Mouse (Mus musculus): ENCODE measurements around the gene Syt10. TPM values are rescaled to one million over a fixed set of nuclear protein-coding genes. Genes with fewer than 3 reads are reported as not detected.
"Not testable (repeated sequence)": the region's sequence is repeated elsewhere in the genome, so short reads cannot be mapped to it uniquely, and the experiment has no call there.

Syt10 gene
- not detected for total RNA-seq (2021)
- long read RNA-seq, experiment 1: 0 reads
- long read RNA-seq, experiment 2: 0 reads

DNA sequence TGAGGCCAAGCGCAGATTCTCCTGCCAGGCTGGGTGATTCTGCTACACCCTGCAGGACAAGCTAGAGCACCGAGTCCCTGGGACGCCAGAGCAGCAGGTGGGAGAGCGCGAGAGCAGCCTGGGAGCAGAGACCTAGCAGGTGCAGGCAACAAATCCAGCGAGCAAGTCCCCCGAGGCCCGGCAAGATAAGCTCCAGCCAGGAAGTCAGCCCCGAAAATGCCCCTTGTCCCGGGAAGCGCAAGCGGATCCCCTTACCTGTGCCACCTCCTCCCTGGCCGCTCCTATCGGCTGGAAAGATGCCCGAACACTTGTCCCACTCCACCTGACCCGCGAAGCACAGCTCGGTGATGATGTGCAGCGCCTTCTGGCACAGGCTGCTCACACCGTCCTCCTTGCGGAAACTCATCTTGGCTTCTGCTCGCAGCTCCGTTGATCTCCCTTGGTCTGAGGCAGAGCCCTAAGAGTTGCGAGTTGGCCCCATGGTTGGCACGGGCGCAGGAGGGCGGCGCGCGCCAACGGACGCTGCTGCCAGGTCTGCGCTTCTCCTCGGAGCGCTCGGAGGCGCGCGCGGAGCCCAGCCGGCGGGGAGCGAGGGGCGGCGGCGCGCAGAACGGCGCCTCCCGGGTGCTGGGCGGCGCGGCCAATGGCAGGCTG, at the start of gene Syt10:
Syt10 (minus strand) TSS at position 497 of the 654 bp plus-strand sequence.
- intact Hi-C loops (cut with DNase I): no loop called here
- peak; percentile 47 to 53 for DNase-seq

DNA sequence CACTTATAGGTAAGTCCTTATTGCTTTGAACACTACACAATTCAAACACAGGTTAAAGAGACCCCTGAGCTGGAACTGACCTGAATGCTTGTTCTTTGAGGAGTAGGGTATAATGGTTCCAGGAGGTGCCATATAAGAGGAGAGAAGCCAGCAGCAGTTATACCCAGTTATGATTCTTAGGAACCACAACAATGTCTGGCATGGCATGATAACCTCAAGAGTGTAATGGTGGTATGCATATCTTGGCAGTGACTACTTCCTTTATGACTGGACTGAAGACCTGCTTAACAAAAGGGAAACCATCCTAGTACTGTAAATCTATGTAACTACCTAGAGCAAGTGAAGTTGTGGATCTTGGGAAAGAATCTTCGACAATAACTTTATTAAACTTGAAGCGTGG, 42.1 kb upstream of the Syt10 start:
- no peak for DNase-seq
- intact Hi-C loops (cut with DNase I): no loop called here

DNA sequence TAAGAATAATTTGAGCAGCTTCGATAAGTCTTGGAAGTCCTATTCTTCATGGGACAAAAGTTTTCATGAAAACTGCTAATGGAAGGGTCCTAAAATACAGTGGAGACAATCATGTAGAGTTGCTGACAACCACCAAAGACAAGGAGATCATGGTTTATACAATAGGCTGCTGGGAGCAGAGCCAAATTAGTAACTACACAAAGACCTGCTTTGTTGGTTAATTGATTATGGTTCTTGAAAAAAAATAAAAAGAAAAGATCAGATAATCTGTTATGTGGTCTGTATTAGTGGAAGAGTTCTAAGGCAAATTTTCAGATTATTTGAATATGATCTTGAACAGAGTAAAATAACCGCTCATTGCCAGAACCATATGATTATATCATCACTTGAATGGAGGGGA, 37.3 kb upstream of the Syt10 start:
- no peak for DNase-seq
- intact Hi-C loops (cut with DNase I): no loop called here

DNA sequence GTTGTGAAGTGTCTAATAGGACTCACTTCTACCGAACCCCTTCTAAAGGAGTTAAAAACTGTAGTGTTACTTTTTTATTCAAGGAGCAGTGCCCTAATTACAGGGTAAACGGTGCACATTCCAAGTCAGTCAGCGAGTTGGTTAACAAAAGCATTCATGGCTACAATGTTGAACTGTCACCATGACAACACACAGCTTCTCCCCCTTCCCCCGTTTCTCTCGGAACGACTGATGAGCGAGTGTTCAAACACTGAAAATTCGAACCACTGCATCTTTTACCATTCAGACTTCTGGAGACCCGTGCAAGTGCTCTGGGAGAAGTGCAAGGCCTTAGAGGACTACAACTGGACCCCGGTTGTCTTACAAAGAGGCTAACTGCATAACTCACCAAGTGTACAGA, 25.6 kb downstream of the Syt10 start:
- no peak for DNase-seq
- intact Hi-C loops (cut with DNase I): no loop called here

DNA sequence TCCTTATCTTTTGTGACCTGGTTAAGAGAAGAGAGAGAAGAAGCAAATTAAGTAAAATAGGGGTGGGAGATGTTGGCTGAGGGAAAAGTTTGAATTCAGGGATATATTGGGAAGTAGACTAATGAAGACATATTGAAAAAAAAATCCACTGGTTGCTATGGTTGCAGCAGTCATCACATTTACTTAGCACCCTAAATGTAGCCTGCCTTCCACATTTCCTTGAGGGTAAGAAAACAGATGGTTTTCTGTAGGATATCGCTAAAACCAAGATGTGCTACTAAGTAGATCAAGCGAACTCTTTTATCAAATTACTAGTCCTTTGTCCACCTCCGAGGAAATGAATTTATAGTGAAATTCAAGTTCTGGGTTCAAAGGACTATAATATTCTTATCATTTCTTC, 37.2 kb downstream of the Syt10 start:
- intact Hi-C loops (cut with DNase I): no loop called here
- DNase-seq: no peak

DNA sequence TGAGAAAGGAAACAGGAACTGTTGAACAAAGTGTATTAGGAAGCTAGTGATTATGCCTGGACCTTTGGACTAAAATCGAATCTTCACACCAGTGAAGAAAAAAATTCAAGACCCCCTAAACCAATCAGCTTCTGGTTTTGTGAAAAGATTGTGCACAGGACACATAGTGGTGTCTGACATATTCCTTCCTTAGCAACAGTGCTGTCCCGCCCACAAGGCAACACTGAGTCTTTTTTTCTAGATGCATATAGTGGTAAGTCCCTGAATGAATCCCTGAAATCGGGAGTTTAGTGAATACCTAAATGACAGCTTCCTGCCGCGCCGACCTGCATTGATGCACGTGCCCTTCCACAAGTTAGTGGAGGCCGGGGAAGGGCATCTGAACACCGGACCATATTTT, 61.7 kb downstream of the Syt10 start:
- no peak for DNase-seq
- intact Hi-C loops (cut with DNase I): no loop called here

DNA sequence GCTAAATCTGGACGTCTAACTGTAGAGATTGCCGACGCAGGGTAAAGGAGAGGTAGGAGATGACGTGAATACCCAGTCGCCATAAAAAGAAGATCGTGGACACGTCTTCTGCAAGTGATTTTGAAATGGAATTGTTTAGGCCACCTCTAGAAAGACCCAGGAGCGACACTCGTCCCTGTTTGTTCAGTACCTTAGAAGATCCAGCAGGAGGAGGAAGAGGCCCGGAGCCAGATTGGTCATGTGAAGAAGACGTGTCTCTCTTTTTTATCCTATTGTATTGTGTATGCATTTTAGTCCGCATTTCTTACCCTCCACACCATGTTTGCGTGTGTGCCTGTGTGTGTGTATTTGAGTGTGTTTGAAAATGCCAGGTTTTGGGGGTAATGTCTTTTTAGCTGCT, 75.6 kb downstream of the Syt10 start:
- intact Hi-C loops (cut with DNase I); DNase-seq: not testable (repeated sequence)

DNA sequence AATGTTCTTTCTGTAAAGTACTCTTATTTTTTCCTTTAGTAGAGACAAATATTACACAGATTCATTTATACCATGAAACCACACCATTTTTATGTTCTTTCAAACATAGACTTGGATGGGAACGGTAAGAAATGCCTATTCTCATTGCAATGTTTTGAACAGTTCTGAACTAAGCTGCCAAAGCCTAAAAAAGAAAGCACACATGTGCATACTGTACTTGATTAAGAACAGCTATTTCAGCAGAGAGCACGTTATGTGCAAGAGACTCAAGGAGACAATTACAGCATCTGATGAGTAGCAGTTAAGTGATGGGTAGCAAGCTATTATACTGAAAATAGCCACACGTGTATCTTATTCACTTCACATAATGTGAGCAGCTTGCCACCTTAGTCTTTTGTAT, 108.0 kb downstream of the Syt10 start:
- intact Hi-C loops (cut with DNase I): loop anchor here (5.0 kb wide), 1 partner anchor 484 kb away; no protein-coding TSS in a partner anchor
- no peak for DNase-seq

Small RNAs within 50 kb of the gene (microRNA-seq; reads per million reads assigned to microRNA genes)
- 0 reads per million in 2 experiments for gene Gm24643

Other genes starting within 250 kb of the Syt10 start
- gene Rabl2, start 249.9 kb downstream of the Syt10 start, total RNA-seq (2021): 1 to 10 TPM; 5.0 to 7.5 TPM

Measured in heart, postnatal 14 days (tissue).